Mouse (Mus musculus): ENCODE results near the gene Bin2. TPM values are rescaled to one million over a fixed set of nuclear protein-coding genes. Genes with fewer than 3 reads are reported as not detected.

Bin2 gene
- polyA plus RNA-seq, 1 experiment from 2014 or later: 3.5 TPM

Small RNAs within 50 kb of the gene (microRNA-seq; reads per million reads assigned to microRNA genes)
- not detected for gene Mir6961

Other genes with a start within 250 kb of the Bin2 start
- gene Gm5475, start 247.4 kb downstream of the Bin2 start, polyA plus RNA-seq (2016; fragmentation: Nextera tagmentation; extraction: Ambion mirVana): 0.13 and 0.18 TPM in 2 replicates
- 23.9 and 27.1 TPM in 2 replicates for gene Slc11a2, start 244.5 kb downstream of the Bin2 start, polyA plus RNA-seq (2016; fragmentation: Nextera tagmentation; extraction: Ambion mirVana)
- 48.5 and 50.6 TPM in 2 replicates for gene Letmd1, start 200.5 kb downstream of the Bin2 start, polyA plus RNA-seq (2016; fragmentation: Nextera tagmentation; extraction: Ambion mirVana)
- 42.6 and 43.1 TPM in 2 replicates for gene Csrnp2, start 174.1 kb downstream of the Bin2 start, polyA plus RNA-seq (2016; fragmentation: Nextera tagmentation; extraction: Ambion mirVana)
- gene Tfcp2, start 117.5 kb downstream of the Bin2 start, polyA plus RNA-seq (2016; fragmentation: Nextera tagmentation; extraction: Ambion mirVana): 40.0 and 41.0 TPM in 2 replicates
- gene Pou6f1, start 69.6 kb downstream of the Bin2 start, polyA plus RNA-seq (2016; fragmentation: Nextera tagmentation; extraction: Ambion mirVana): 29.0 and 29.1 TPM in 2 replicates
- 171 and 182 TPM in 2 replicates for gene Dazap2, start 54.2 kb downstream of the Bin2 start, polyA plus RNA-seq (2016; fragmentation: Nextera tagmentation; extraction: Ambion mirVana)
- 3.8 and 5.1 TPM in 2 replicates for gene Smagp, start 32.6 kb downstream of the Bin2 start, polyA plus RNA-seq (2016; fragmentation: Nextera tagmentation; extraction: Ambion mirVana)
- 2.7 and 3.4 TPM in 2 replicates for gene Cela1, start 18.4 kb upstream of the Bin2 start, polyA plus RNA-seq (2016; fragmentation: Nextera tagmentation; extraction: Ambion mirVana)
- 0.15 and 0.37 TPM in 2 replicates for gene Galnt6, start 59.8 kb upstream of the Bin2 start, polyA plus RNA-seq (2016; fragmentation: Nextera tagmentation; extraction: Ambion mirVana)
- 15.8 and 16.8 TPM in 2 replicates for gene Slc4a8, start 92.2 kb upstream of the Bin2 start, polyA plus RNA-seq (2016; fragmentation: Nextera tagmentation; extraction: Ambion mirVana)
- 19.8 and 23.6 TPM in 2 replicates for gene Scn8a, start 200.3 kb upstream of the Bin2 start, polyA plus RNA-seq (2016; fragmentation: Nextera tagmentation; extraction: Ambion mirVana)